Mouse (Mus musculus): ENCODE measurements at regions not wholly inside any gene's neighbourhood (a gene's known extent, or its start where the extent isn't known, plus 50 kb on each side); places are given as distances from the start of the nearest gene placed in this dataset.
A peak's percentile ranks its signal among the peaks of the same experiment; 100 is the strongest.

DNA sequence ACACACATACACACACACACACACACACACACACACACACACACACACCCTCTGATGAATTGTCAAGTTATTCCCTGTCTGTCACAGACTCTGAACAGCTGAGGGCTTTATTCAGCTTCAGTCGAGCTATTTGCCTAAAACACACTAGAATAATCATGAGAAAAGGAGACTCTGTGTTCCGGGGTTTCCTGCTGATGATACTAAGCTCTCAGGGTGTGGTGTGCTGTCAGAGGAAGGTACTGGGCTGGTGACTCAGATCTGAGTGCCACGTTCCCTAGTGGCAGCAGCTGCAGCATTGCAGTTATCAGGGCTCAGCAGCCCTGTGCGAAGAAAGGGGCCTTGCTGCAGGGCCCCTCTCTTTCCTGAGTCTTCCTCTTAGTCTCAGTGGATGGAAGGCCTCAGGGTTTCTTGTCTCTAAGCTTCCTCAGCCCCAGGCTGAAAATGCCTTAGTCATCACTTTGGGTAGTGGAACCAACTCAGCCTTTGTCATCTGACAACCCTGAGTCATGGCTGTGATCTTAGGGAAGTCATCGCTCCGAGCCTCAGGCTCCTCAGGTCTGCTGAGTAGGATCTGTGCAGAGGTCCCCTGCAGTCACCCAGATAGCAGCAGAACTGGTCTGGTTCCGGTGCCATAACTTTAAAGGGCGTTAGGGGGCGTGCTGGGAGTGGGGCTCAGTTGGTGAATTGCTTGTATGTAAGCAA, 106.8 kb upstream of the Lrfn2 start:
- no peaks in the 10 kb centered on the region for H3K27me3 ChIP-seq (ENCODE audit: insufficient read depth, low read length)
- no peaks in the 10 kb centered on the region for H3K36me3 ChIP-seq (ENCODE audit: insufficient read depth, low read length)
- H3K9ac ChIP-seq (replicated peaks; ENCODE audit: low read length) = no peak overlapping the region
- no peak overlapping the region for H3K4me2 ChIP-seq (replicated peaks; ENCODE audit: low read depth, low read length)
- no peaks in the 10 kb centered on the region for H3K9me3 ChIP-seq (ENCODE audit: low read length)
- WGBS = 67% methylated on average over 9 of the region's 9 CpGs
- ATAC-seq (ENCODE audit: low FRiP score, low TSS enrichment) = no peak
- no peak overlapping the region for H3K27ac ChIP-seq (ENCODE audit: low read length)
- H3K4me1 ChIP-seq (ENCODE audit: insufficient read depth, low read length) = peaks cover 5% of the 10 kb centered on the region; the same call in 1 of the 2 replicates
- no peak overlapping the region for H3K4me3 ChIP-seq (ENCODE audit: low read length)

- no peak overlapping the region for H3K4me3 ChIP-seq (ENCODE audit: low read length)
- H3K4me2 ChIP-seq (replicated peaks; ENCODE audit: low read depth, low read length) = no peak overlapping the region
- 52% methylated on average over 20 of the region's 20 CpGs for WGBS
- ATAC-seq (ENCODE audit: low FRiP score, low TSS enrichment) = no peak
- no peaks in the 10 kb centered on the region for H3K4me1 ChIP-seq (ENCODE audit: insufficient read depth, low read length)
- no peaks in the 10 kb centered on the region for H3K27me3 ChIP-seq (ENCODE audit: insufficient read depth, low read length)
- H3K36me3 ChIP-seq (ENCODE audit: insufficient read depth, low read length) = no peaks in the 10 kb centered on the region
- H3K27ac ChIP-seq (ENCODE audit: low read length) = no peak overlapping the region
- H3K9me3 ChIP-seq (ENCODE audit: low read length) = no peaks in the 10 kb centered on the region
- no peak overlapping the region for H3K9ac ChIP-seq (replicated peaks; ENCODE audit: low read length)
These were observed 93.7 kb upstream of the Lrfn2 start for GRCm38 (mm10) chr17:48838297-48838979.

DNA sequence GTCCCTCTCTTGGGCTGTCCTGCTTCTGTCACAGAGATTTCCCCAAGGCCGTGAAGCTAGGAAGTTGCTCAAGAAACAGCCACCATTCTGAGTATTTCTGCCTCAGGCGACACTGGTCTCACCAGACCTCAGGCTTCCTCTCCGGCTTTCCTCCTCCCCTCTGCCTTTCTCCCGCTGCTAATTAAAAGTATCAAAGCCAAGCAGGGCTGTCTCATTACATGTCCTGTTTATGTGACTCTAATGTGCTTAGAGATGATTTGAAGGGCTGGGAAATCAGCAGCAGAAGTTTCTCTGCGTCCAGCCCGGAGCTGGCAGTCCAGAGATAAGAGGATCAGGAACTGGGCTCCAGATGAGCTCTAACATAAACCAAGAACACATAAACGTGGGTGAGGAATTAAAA, 84.3 kb upstream of the Lrfn2 start:
- Histone ChIP-seq H3K36me3 (ENCODE audit: insufficient read depth, low read length) (no peaks in the 10 kb centered on the region), H3K9ac (replicated peaks; ENCODE audit: low read length) (no peak overlapping the region)
- 46% methylated on average over 7 of the region's 7 CpGs for WGBS

GRCm38 (mm10) chr17:48850910-48851309, 81.3 kb upstream of the Lrfn2 start:
- Histone ChIP-seq H3K9me3 (ENCODE audit: low read length) (no peaks in the 10 kb centered on the region), H3K4me1 (ENCODE audit: insufficient read depth, low read length) (no peaks in the 10 kb centered on the region), H3K27me3 (ENCODE audit: insufficient read depth, low read length) (no peaks in the 10 kb centered on the region), H3K27ac (ENCODE audit: low read length) (no peak overlapping the region), H3K4me2 (replicated peaks; ENCODE audit: low read depth, low read length) (no peak overlapping the region), H3K4me3 (ENCODE audit: low read length) (no peak overlapping the region), H3K9ac (replicated peaks; ENCODE audit: low read length) (no peak overlapping the region), H3K36me3 (ENCODE audit: insufficient read depth, low read length) (no peaks in the 10 kb centered on the region)
- no peak for ATAC-seq (ENCODE audit: low FRiP score, low TSS enrichment)

More for the DNA sequence above, 84.3 kb upstream of the Lrfn2 start:
- no peaks in the 10 kb centered on the region for H3K4me1 ChIP-seq (ENCODE audit: insufficient read depth, low read length)
- no peak overlapping the region for H3K4me2 ChIP-seq (replicated peaks; ENCODE audit: low read depth, low read length)
- no peak overlapping the region for H3K27ac ChIP-seq (ENCODE audit: low read length)
- ATAC-seq (ENCODE audit: low FRiP score, low TSS enrichment) = no peak
- no peak overlapping the region for H3K4me3 ChIP-seq (ENCODE audit: low read length)
- H3K9me3 ChIP-seq (ENCODE audit: low read length) = no peaks in the 10 kb centered on the region
- no peaks in the 10 kb centered on the region for H3K27me3 ChIP-seq (ENCODE audit: insufficient read depth, low read length)

DNA sequence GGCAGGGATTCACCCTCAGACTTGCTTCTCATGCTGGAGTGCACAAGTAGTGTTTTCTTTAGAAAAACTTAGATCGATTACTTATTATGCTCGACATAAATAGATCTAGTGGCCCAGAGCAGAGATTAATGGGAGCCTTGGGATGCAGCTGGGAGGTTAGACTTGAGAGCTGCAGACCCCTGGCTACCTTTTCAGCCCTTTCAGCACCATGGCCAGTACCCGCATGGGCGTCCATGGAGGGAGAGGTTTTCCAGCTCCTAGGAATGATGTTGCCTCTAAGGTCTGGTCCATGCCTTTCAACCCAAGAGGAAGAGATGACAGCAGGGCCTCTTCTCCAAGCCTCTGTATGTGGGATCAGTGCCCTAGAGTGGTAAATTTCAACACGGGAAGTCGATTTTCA, 73.3 kb upstream of the Lrfn2 start:
- WGBS = 50% methylated on average over 6 of the region's 6 CpGs
- no peaks in the 10 kb centered on the region for H3K27me3 ChIP-seq (ENCODE audit: insufficient read depth, low read length)
- no peak for ATAC-seq (ENCODE audit: low FRiP score, low TSS enrichment)
- no peak overlapping the region for H3K9ac ChIP-seq (replicated peaks; ENCODE audit: low read length)
- H3K4me1 ChIP-seq (ENCODE audit: insufficient read depth, low read length) = no peaks in the 10 kb centered on the region
- H3K4me2 ChIP-seq (replicated peaks; ENCODE audit: low read depth, low read length) = no peak overlapping the region
- no peak overlapping the region for H3K4me3 ChIP-seq (ENCODE audit: low read length)
- no peaks in the 10 kb centered on the region for H3K36me3 ChIP-seq (ENCODE audit: insufficient read depth, low read length)
- H3K9me3 ChIP-seq (ENCODE audit: low read length) = no peaks in the 10 kb centered on the region
- no peak overlapping the region for H3K27ac ChIP-seq (ENCODE audit: low read length)

GRCm38 (mm10) chr17:48870443-48870842, 61.7 kb upstream of the Lrfn2 start:
- Histone ChIP-seq H3K4me1 (ENCODE audit: insufficient read depth, low read length) (no peaks in the 10 kb centered on the region), H3K4me3 (ENCODE audit: low read length) (no peak overlapping the region), H3K27ac (ENCODE audit: low read length) (no peak overlapping the region), H3K4me2 (replicated peaks; ENCODE audit: low read depth, low read length) (no peak overlapping the region), H3K9me3 (ENCODE audit: low read length) (no peaks in the 10 kb centered on the region), H3K27me3 (ENCODE audit: insufficient read depth, low read length) (no peaks in the 10 kb centered on the region), H3K36me3 (ENCODE audit: insufficient read depth, low read length) (no peaks in the 10 kb centered on the region), H3K9ac (replicated peaks; ENCODE audit: low read length) (no peak overlapping the region)
- WGBS = 17% methylated on average over 6 of the region's 6 CpGs
- ATAC-seq (ENCODE audit: low FRiP score, low TSS enrichment) = peak; percentile 35; the same call in 1 of the 2 replicates

DNA sequence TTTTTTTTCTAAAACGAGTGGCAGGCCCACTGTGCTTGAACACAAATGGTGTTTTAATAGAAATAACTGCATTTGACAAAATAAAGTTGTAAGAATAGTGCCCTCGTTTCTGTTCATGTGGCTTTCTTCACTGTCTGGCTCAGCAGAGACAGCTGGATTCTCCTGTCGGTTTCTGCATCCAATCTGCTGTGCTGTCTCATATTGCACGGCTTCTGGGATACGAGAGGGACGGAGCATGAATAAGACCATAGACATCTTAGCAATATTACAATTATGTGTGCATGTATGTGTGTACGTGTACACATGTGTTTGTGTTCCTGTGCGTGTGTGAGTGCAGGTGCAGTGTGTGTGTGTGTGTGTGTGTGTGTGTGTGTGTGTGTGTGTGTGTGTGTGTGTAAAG, 54.7 kb upstream of the Lrfn2 start:
- no peak for ATAC-seq (ENCODE audit: low FRiP score, low TSS enrichment)
- Histone ChIP-seq H3K9me3 (ENCODE audit: low read length) (no peaks in the 10 kb centered on the region), H3K27ac (ENCODE audit: low read length) (no peak overlapping the region), H3K9ac (replicated peaks; ENCODE audit: low read length) (no peak overlapping the region), H3K4me3 (ENCODE audit: low read length) (no peak overlapping the region), H3K4me1 (ENCODE audit: insufficient read depth, low read length) (no peaks in the 10 kb centered on the region), H3K4me2 (replicated peaks; ENCODE audit: low read depth, low read length) (no peak overlapping the region), H3K36me3 (ENCODE audit: insufficient read depth, low read length) (no peaks in the 10 kb centered on the region), H3K27me3 (ENCODE audit: insufficient read depth, low read length) (no peaks in the 10 kb centered on the region)
- WGBS = 52% methylated on average over 8 of the region's 8 CpGs

DNA sequence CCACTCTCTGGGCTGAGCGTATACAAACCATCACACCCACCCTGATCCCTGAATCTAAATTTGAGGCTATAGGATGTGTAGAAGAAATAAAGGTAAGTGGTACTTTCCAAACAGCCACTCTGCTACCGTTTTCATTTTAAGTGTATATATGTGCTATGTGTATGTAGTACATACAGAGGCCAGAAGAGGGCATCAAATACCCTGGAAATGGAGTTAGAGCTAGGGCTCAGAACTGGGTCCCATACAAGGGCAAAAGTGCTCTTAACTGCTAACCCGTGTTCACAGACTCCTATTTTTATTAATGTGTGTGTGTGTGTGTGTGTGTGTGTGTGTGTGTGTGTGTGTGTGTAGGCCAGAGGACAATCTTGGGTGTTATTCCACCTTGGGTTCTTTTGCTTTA, 51.6 kb upstream of the Lrfn2 start:
- no peak for ATAC-seq (ENCODE audit: low FRiP score, low TSS enrichment)
- Histone ChIP-seq H3K4me1 (ENCODE audit: insufficient read depth, low read length) (no peaks in the 10 kb centered on the region), H3K9ac (replicated peaks; ENCODE audit: low read length) (no peak overlapping the region), H3K27ac (ENCODE audit: low read length) (no peak overlapping the region), H3K4me3 (ENCODE audit: low read length) (no peak overlapping the region), H3K4me2 (replicated peaks; ENCODE audit: low read depth, low read length) (no peak overlapping the region), H3K9me3 (ENCODE audit: low read length) (no peaks in the 10 kb centered on the region), H3K27me3 (ENCODE audit: insufficient read depth, low read length) (no peaks in the 10 kb centered on the region), H3K36me3 (ENCODE audit: insufficient read depth, low read length) (no peaks in the 10 kb centered on the region)
- 79% methylated on average over 3 of the region's 3 CpGs for WGBS

GRCm38 (mm10) chr17:48881946-48882345, 50.2 kb upstream of the Lrfn2 start:
- Histone ChIP-seq H3K9ac (replicated peaks; ENCODE audit: low read length) (no peak overlapping the region), H3K4me3 (ENCODE audit: low read length) (no peak overlapping the region), H3K4me2 (replicated peaks; ENCODE audit: low read depth, low read length) (no peak overlapping the region), H3K4me1 (ENCODE audit: insufficient read depth, low read length) (no peaks in the 10 kb centered on the region), H3K27me3 (ENCODE audit: insufficient read depth, low read length) (no peaks in the 10 kb centered on the region), H3K9me3 (ENCODE audit: low read length) (no peaks in the 10 kb centered on the region), H3K27ac (ENCODE audit: low read length) (no peak overlapping the region), H3K36me3 (ENCODE audit: insufficient read depth, low read length) (no peaks in the 10 kb centered on the region)
- WGBS = 85% methylated on average over 5 of the region's 5 CpGs
- ATAC-seq (ENCODE audit: low FRiP score, low TSS enrichment) = no peak
